Mouse (Mus musculus) right cerebral cortex, postnatal 4 days (tissue): ENCODE measurements around the gene Exosc3.
A peak's percentile ranks its signal among the peaks of the same experiment; 100 is the strongest.

Source experiments
- DNase-seq: peaks from one replicate; pipeline ENCODE4 v3.0.0-alpha.2; 2022

Exosc3 gene

DNA sequence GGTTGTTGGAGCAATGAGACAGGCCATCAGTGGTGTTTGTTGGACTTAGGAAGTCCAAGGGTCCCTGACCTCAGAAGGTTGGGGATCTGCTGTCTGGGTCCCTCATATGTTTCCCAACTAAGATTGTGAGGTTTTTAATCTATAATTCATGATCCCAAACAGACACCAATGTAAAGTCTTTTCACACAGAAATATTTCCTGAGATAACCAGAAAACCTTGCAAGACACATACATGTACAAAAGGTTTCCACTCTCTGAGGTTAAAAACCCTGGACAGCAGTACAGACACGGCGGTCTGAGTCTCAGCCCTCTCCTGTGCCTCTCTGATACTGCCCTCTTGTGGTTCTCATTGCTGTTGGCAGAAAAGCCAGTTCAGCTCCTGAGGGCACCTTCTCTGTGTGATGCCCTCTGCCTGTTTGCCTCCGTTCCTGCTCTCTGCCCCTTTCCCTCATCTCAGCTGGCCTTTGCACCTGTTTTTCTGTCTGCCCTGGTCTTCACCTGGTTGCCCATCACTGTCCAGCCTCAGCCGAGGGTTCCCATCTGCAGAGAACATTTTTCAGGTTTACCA, 62.5 kb downstream of the Exosc3 start:
- DNase-seq = peak; percentile 48

DNA sequence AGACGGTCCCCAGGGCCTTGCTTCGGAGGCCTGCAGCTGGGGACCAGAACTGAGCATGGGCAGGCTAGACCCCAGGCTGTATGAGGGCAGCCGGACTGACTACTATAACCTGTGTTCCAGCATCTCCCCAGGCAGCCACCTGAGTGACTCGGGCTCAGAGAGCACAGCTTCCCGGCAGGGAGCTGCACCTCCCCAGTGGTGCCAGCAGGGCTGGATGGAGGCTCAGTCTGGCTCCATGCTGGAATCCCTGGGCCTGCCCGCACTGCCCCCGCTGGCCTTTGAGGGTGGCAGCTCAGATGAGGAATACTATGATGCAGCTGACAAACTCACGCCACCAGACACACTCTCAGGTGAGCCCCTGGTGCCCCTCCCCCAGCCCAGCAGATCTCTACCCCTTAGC, 63.2 kb downstream of the Exosc3 start:
- no peak for DNase-seq

DNA sequence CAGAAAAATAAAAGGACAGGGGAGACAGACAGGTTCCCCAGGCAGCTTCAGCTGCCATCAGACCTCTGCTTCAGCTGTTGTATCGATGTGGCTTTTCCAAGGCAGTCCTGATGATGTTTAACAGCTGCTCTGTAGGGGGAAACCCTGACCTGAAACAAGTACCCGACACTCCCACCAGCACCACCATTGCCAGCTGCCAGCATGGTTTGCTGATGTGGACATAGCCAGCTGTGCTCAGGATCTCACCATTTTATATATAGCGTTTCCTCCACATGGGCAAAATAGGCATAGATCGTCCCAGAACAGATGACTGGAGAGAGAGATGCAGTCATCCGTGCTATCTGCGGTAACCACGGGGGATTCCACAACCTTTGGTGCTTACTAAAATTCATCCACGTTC, 66.8 kb downstream of the Exosc3 start:
- no peak for DNase-seq

DNA sequence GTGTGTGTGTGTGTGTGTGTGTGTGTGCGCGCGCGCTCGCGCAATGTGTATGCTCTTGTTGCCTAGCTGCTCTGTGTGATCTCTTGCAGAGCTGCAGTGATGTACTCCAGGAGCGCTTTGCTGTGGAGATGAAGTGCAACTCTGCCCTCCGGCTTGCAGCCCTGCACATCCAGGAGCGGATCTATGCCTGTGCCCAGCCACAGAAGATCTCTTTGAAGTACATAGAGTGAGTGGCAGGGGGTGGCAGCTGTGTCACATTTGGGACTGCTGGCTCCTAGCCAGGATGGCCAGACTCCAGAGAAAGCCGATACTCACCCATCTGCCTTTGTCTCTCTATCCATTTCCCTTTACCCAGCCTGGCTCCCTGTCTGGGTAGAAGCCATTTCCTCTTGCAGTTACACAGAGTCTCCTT, 71.5 kb downstream of the Exosc3 start:
- peak; percentile 79 for DNase-seq

DNA sequence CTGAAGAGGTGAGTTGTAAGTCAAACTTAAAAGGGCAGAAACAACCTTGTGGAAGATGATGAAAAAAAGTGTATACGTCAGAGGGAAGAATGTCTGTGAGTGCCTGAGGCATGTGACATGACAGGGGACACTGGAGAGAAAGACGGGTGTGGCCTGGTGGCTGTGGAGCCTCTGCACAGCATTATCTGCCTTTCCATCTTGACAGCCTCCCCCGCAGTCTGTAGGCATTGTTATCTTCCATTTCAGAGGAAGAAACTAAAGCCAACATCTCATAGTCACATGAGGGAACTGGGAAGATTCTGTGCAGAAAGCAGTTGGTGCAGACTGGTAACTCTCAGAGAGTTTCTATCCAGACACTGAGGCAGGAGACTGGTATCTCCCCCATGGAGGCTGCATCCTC, 74.6 kb downstream of the Exosc3 start:
- DNase-seq = no peak
